Mouse (Mus musculus) olfactory bulb, adult 2 months (tissue): ENCODE data around the gene Bik. TPM values are rescaled to one million over a fixed set of nuclear protein-coding genes. Genes with fewer than 3 reads are reported as not detected.
A peak's percentile ranks its signal among the peaks of the same experiment; 100 is the strongest.

ENCODE experiments used
- H3K27ac ChIP-seq: fragments of 200-500 bp; 2 replicates; pipeline ENCODE4 v1.5.1; 2012; ENCODE audit warnings: low read depth, low read length; ENCODE audit not compliant: insufficient read depth
- H3K4me1 ChIP-seq: fragments of 200-500 bp; 2 replicates; pipeline ENCODE4 v1.6.1; 2012; ENCODE audit warnings: low read length; ENCODE audit not compliant: control insufficient read depth, insufficient read depth
- H3K4me3 ChIP-seq: fragments of 200-500 bp; 2 replicates; pipeline ENCODE4 v1.5.1; 2012; ENCODE audit warnings: mild to moderate bottlenecking, low read depth, low read length, moderate library complexity; ENCODE audit not compliant: insufficient read depth
- CTCF ChIP-seq: fragments of 200-500 bp; IDR thresholded peaks from 2 replicates; pipeline ENCODE4 v1.5.1; 2012; ENCODE audit warnings: low read depth, mild to moderate bottlenecking, low read length, moderate library complexity; ENCODE audit not compliant: insufficient read depth
- POLR2A ChIP-seq: fragments of 200-500 bp; IDR thresholded peaks from 2 replicates; pipeline ENCODE4 v1.6.1; 2012; ENCODE audit warnings: mild to moderate bottlenecking, low read depth, low read length, moderate library complexity; ENCODE audit not compliant: insufficient read depth
- WGBS: fragments of 180-500 bp; shearing (Covaris S2); methylation state at CpG from one replicate; pipeline ENCODE4 v1.1.7; 2018; 5-methylcytosine and 5-hydroxymethylcytosine counted together
- polyA plus RNA-seq: library from polyadenylated mRNA; stranded (reverse); fragments of >200 nt; gene quantifications from 2 replicates; pipeline ENCODE4 v1.2.4, GENCODE M21; 2012; ENCODE audit warnings: low replicate concordance; ENCODE audit not compliant: missing spikeins, insufficient read depth, insufficient read length

Gene Bik
- polyA plus RNA-seq = not detected in 2 replicates

GRCm38 (mm10) chr15:83526424-83527091 is at the start of gene Bik:
Gene Bik, plus strand, starts transcription at chr15:83526862.
- H3K4me3 ChIP-seq = peak within 1 kb of the TSS; percentile 42
- 2% methylated on average over 45 of the region's 45 CpGs for WGBS
- H3K4me1 ChIP-seq = peaks cover 15% of the 10 kb centered on the region
- no peak within 1 kb of the TSS for H3K27ac ChIP-seq
- no peak for TF ChIP-seq POLR2A

GRCm38 (mm10) chr15:83478096-83478495 is 48.6 kb upstream of the Bik start:
- Histone ChIP-seq H3K4me1 (peaks cover 14% of the 10 kb centered on the region), H3K4me3 (no peak overlapping the region), H3K27ac (no peak overlapping the region)
- 81% methylated on average over 3 of the region's 3 CpGs for WGBS
- no peak for TF ChIP-seq CTCF
- no peak for TF ChIP-seq POLR2A

- Histone ChIP-seq H3K4me3 (no peak overlapping the region), H3K4me1 (peaks cover 2% of the 10 kb centered on the region; the same call in 1 of the 2 replicates), H3K27ac (no peak overlapping the region)
- 89% methylated on average over 4 of the region's 4 CpGs for WGBS
- TF ChIP-seq CTCF (no peak), POLR2A (no peak)
These were observed 46.8 kb upstream of the Bik start for GRCm38 (mm10) chr15:83479818-83480217.

GRCm38 (mm10) chr15:83481236-83481780 is 45.4 kb upstream of the Bik start:
- Histone ChIP-seq H3K27ac (no peak overlapping the region), H3K4me3 (no peak overlapping the region), H3K4me1 (no peaks in the 10 kb centered on the region; the same call in 1 of the 2 replicates)
- 76% methylated on average over 10 of the region's 10 CpGs for WGBS
- TF ChIP-seq POLR2A (no peak), CTCF (no peak)

GRCm38 (mm10) chr15:83482645-83483224 is 43.9 kb upstream of the Bik start:
- TF ChIP-seq POLR2A = no peak
- 87% methylated on average over 8 of the region's 8 CpGs for WGBS
- Histone ChIP-seq H3K4me1 (peaks cover 3% of the 10 kb centered on the region; the same call in 1 of the 2 replicates), H3K27ac (no peak overlapping the region), H3K4me3 (no peak overlapping the region)

- TF ChIP-seq POLR2A (no peak), CTCF (no peak)
- WGBS = 26% methylated on average over 2 of the region's 2 CpGs
- Histone ChIP-seq H3K4me3 (no peak overlapping the region), H3K27ac (no peak overlapping the region), H3K4me1 (peaks cover 7% of the 10 kb centered on the region; the same call in 1 of the 2 replicates)
These were observed 43.2 kb upstream of the Bik start for GRCm38 (mm10) chr15:83483482-83483881.

- TF ChIP-seq POLR2A = no peak
- no peak for TF ChIP-seq CTCF
- Histone ChIP-seq H3K4me3 (no peak overlapping the region), H3K27ac (no peak overlapping the region), H3K4me1 (peaks cover 11% of the 10 kb centered on the region; the same call in 1 of the 2 replicates)
- WGBS = 91% methylated on average over 10 of the region's 10 CpGs
These were observed 42.4 kb upstream of the Bik start for GRCm38 (mm10) chr15:83484311-83484710.

GRCm38 (mm10) chr15:83487477-83488115 is 39.1 kb upstream of the Bik start:
- no peak for TF ChIP-seq POLR2A
- TF ChIP-seq CTCF = no peak
- Histone ChIP-seq H3K27ac (no peak overlapping the region), H3K4me1 (peaks cover 11% of the 10 kb centered on the region; the same call in 1 of the 2 replicates), H3K4me3 (no peak overlapping the region)
- 36% methylated on average over 9 of the region's 9 CpGs for WGBS

- Histone ChIP-seq H3K27ac (no peak overlapping the region), H3K4me1 (peaks cover 11% of the 10 kb centered on the region; the same call in 1 of the 2 replicates), H3K4me3 (no peak overlapping the region)
- 95% methylated on average over 20 of the region's 20 CpGs for WGBS
- TF ChIP-seq CTCF (no peak), POLR2A (no peak)
These were observed 37.2 kb upstream of the Bik start for GRCm38 (mm10) chr15:83489471-83489870.
